Mouse (Mus musculus): ENCODE results near the gene Ascc3. TPM values are rescaled to one million over a fixed set of nuclear protein-coding genes. Genes with fewer than 3 reads are reported as not detected.

The Ascc3 gene
- polyA plus RNA-seq (2012; rRNA removed): 7.5 and 12.3 TPM in 2 replicates

DNA sequence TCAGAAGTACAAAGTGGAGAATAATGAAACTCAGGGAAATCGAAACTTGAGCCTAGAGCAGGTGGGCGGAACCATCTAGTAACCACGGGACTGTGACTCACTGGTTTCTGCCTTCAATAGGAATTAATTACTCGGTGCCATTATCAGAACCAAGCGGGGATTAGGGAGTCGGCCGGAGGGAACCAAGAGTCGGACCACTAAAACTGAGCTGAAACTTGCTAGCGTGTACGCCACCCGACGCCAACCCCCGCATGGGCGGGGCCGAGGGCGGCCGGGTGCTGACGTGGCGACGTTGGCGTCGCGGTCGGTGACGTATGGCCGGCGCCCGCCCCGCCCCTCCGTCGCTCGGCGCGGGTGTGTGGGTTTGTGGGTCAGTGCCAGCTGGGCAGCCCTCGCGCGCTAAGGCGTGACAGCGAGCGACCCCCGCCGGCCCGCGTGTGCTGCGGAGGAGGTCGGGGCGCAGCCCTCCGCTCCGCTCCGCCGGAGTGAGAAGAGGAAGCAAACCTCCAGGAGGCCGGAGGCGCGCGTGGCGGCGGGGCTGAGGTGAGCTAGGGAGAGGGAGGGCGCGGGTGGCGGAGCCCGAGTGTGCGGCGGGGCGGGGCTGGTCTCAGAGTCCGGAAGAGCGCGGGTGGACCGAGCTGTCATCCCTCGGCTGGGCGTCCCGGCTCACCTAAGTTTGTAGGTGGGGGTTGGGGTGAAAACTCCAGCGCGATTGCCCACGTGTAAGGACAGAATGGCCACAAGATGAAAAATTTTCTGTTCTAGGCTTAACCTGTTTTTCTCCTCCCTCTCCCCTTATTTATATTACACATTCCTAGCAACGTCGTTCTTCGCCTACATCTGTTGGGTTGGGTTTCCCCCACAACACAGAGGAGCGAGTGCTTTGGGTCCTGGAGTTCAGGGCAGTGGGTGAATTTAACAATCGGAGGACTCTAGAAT, at the start of gene Ascc3:
Ascc3 (plus strand) TSS at position 315 of the 939 bp plus-strand sequence.

DNA sequence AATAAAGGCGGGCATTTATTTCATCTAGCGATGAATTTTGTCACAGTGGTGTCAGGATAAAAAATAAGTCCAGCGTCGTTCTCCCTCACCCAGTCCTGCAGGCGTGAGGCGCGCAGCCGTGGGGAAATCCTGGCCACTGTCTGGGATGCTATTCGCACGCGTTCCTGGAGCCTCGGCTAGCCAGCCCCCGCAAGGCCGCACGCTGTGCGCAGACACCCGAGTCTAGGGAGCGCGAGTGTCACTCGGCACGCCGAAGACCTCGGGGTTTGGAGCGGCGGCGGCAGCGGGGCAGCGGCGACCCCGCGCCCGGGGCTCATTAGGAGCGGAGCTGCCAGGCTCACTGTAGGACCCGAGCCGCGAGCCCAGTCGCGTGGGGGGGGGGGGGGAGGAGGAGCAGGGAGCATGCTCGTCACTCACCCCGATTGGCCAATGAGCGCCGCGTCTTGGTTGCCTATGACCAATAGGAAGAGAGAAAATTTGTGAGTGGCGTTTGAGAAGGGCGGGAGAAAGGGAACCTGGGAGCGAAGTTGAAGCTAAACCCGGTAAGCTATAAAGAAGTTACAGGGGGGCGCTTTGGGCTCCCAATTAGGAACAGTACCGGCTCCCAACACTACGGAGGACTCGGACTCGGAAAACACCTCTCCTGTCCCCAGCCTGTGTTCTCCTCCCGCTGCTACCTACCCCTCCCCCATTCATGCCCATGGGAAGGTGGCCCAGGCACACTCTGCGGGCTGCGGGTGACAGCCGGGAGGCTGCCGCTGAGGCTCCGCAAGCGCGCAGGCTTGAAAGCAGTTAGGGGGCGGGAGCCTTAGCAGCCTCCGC, 301.9 kb downstream of the Ascc3 start, which contains the start of gene Sim1:
Sim1 (plus strand) TSS at position 585 of the 822 bp plus-strand sequence.

Measured in colon, adult 2 months (tissue).